Mouse (Mus musculus) kidney, postnatal 10 days (tissue): ENCODE results near the gene Tmem200a.

Experiments
- DNase-seq: peaks from one replicate; pipeline ENCODE4 v3.0.0; 2021; ENCODE audit warnings: mixed read lengths

The Tmem200a gene

GRCm38 (mm10) chr10:25877731-25878130, 201.1 kb downstream of the Tmem200a start:
- no peak for DNase-seq

GRCm38 (mm10) chr10:25876809-25877208, 202.0 kb downstream of the Tmem200a start:
- DNase-seq, result no peak

GRCm38 (mm10) chr10:25868739-25869138, 210.1 kb downstream of the Tmem200a start:
- no peak for DNase-seq
